Mouse (Mus musculus): ENCODE results near the gene Tmcc3.

DNA sequence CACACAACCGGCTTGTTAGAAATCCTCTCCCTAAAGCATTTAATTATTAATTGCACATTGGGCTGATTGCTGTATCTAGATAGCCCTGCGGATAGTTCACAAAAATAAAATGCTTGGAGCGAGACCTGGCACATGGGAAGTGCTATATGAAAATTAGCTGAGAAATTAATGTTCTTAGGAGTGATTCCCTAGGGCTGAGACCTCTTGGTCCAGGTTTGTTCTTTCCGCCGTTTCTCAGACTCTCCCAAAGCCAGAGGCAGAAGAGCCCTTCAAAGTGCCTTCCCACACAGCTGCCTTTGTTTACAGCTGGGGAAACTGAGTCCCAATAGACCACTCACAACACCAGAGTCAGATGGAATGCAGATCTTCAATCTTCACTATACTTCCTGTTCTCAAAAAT, 310.5 kb downstream of the Tmcc3 start:
- no peak for TF ChIP-seq CTCF (IDR thresholded peaks at IDR 0.05)
- TF ChIP-seq EP300 (IDR thresholded peaks at IDR 0.05) = no peak
